Mouse (Mus musculus) frontal cortex, adult (tissue): ENCODE results near the gene Keap1.
A peak's percentile ranks its signal among the peaks of the same experiment; 100 is the strongest.
"Not testable (repeated sequence)": the region's sequence is repeated elsewhere in the genome, so short reads cannot be mapped to it uniquely, and the experiment has no call there.

Experiments
- ATAC-seq: cut with Nextera tagmentation; 2 replicates; pipeline ENCODE4 v1.9.2; 2017; ENCODE audit warnings: mild to moderate bottlenecking, moderate library complexity, mixed read lengths; ENCODE audit not compliant: low TSS enrichment

The Keap1 gene

GRCm38 (mm10) chr9:21264272-21264999 is 25.3 kb upstream of the Keap1 start:
- peak; percentile 23; the same call in 1 of the 2 replicates for ATAC-seq

GRCm38 (mm10) chr9:21261831-21262230 is 22.7 kb upstream of the Keap1 start:
- no peak for ATAC-seq

GRCm38 (mm10) chr9:21260491-21261040 is 21.4 kb upstream of the Keap1 start:
- ATAC-seq: no peak

GRCm38 (mm10) chr9:21256349-21256748 is 17.2 kb upstream of the Keap1 start:
- ATAC-seq: not testable (repeated sequence)

- no peak for ATAC-seq
These were observed 15.5 kb upstream of the Keap1 start for GRCm38 (mm10) chr9:21254690-21255089.

- no peak for ATAC-seq
These were observed 12.1 kb upstream of the Keap1 start for GRCm38 (mm10) chr9:21251116-21251735.

GRCm38 (mm10) chr9:21250509-21250908 is 11.3 kb upstream of the Keap1 start:
- no peak for ATAC-seq

GRCm38 (mm10) chr9:21249629-21250508 is 10.7 kb upstream of the Keap1 start:
- ATAC-seq: no peak

- peak; percentile 16; the same call in 1 of the 2 replicates for ATAC-seq
These were observed 9.2 kb upstream of the Keap1 start, which contains the start of gene S1pr5 for GRCm38 (mm10) chr9:21248326-21248725. S1pr5 (minus strand) TSS chr9:21248443.

- ATAC-seq: no peak
These were observed 7.2 kb upstream of the Keap1 start for GRCm38 (mm10) chr9:21246342-21246741.

GRCm38 (mm10) chr9:21245113-21245487 is 5.9 kb upstream of the Keap1 start:
- ATAC-seq: no peak

GRCm38 (mm10) chr9:21244428-21245112 is 5.4 kb upstream of the Keap1 start:
- ATAC-seq: peak; percentile 39

GRCm38 (mm10) chr9:21243826-21244427 is 4.8 kb upstream of the Keap1 start:
- peak; percentile 17; the same call in 1 of the 2 replicates for ATAC-seq

GRCm38 (mm10) chr9:21241343-21241742 is 2.2 kb upstream of the Keap1 start:
- ATAC-seq: peak; percentile 27; the same call in 1 of the 2 replicates

GRCm38 (mm10) chr9:21239465-21239848 is 296 bp upstream of the Keap1 start:
- no peak for ATAC-seq

- ATAC-seq: peak; percentile 10; the same call in 1 of the 2 replicates
These were observed 993 bp downstream of the Keap1 start for GRCm38 (mm10) chr9:21238004-21238732.

- ATAC-seq: peak; percentile 58; the same call in 1 of the 2 replicates
These were observed 1.7 kb downstream of the Keap1 start for GRCm38 (mm10) chr9:21237368-21238003.

GRCm38 (mm10) chr9:21236991-21237367 is 2.2 kb downstream of the Keap1 start:
- ATAC-seq: no peak

- no peak for ATAC-seq
These were observed 3.8 kb downstream of the Keap1 start for GRCm38 (mm10) chr9:21235341-21235740.

- ATAC-seq: no peak
These were observed 5.4 kb downstream of the Keap1 start for GRCm38 (mm10) chr9:21233805-21234204.
